Comparison of ENCODE assay signal across 1 mouse cellular context in genomic region chr8:117262685-117263084, GRCm38 (mm10).
A peak's percentile ranks its signal among the peaks of the same experiment; 100 is the strongest.
TF ChIP-seq lines count a peak whose summit lies in the region.

No protein-coding gene starts in this region.

TF ChIP-seq in MEL, 35 proteins besides CTCF, POLR2A, EP300 and RAD21 (continued from another document):
- no peak for TF ChIP-seq ZKSCAN1 (IDR thresholded peaks at IDR 0.05; ENCODE audit: low read depth, low read length)
- TF ChIP-seq MAX (IDR thresholded peaks at IDR 0.05; ENCODE audit: low read length) = peak; percentile 79
- TF ChIP-seq TBP (IDR thresholded peaks at IDR 0.05; ENCODE audit: low read depth, low read length) = 0 out of 2 replicates have a peak, but pooled peaks have one; percentile 32
- no peak for TF ChIP-seq CHD1 (IDR thresholded peaks at IDR 0.05; ENCODE audit: low read depth, low read length)
- no peak for TF ChIP-seq USF2 (IDR thresholded peaks at IDR 0.05; ENCODE audit: borderline replicate concordance in 1 of 2, insufficient read depth in 1 of 2, low read depth in 1 of 2, low read length in 2 of 2)
- peak; percentile 96 for TF ChIP-seq MXI1 (IDR thresholded peaks at IDR 0.05; ENCODE audit: low read depth, low read length)
